Mouse (Mus musculus) liver, adult (tissue): Measurements from ENCODE around the gene Meiob.

Source experiments
- GATA4 ChIP-seq: IDR thresholded peaks from 2 replicates; pipeline ENCODE4 v1.6.1; 2014; ENCODE audit warnings: mild to moderate bottlenecking, low read length; ENCODE audit not compliant: insufficient replicate concordance

The Meiob gene

GRCm38 (mm10) chr17:24803952-24804951 is at the start of gene Meiob:
TSS of gene Meiob (plus strand) at chr17:24804289.
- TF ChIP-seq GATA4, result no peak

GRCm38 (mm10) chr17:24757394-24757793 is 46.7 kb upstream of the Meiob start:
- TF ChIP-seq GATA4, result no peak

DNA sequence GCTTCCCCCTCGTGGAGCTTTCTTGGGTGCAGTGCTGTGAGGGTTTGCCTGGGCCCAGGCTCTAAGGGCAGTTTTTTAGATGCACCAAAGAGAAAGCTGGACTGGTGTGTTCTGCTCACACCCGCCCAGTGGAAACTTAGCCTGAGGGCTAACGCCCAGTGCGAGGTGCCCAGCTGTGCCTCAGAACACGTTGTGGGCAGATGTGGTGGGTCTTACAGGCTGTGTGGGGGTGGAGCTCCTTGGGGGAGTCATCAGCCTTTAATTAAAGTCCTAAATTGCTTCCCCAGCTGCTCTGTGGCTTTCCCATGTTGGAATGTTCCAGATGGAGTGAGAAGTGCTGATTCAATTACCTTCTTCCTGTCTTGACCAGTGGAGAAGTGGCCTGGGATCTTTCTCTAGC is 43.0 kb upstream of the Meiob start:
- no peak for TF ChIP-seq GATA4

- TF ChIP-seq GATA4, result no peak
These were observed 38.8 kb upstream of the Meiob start for GRCm38 (mm10) chr17:24765016-24765905.

DNA sequence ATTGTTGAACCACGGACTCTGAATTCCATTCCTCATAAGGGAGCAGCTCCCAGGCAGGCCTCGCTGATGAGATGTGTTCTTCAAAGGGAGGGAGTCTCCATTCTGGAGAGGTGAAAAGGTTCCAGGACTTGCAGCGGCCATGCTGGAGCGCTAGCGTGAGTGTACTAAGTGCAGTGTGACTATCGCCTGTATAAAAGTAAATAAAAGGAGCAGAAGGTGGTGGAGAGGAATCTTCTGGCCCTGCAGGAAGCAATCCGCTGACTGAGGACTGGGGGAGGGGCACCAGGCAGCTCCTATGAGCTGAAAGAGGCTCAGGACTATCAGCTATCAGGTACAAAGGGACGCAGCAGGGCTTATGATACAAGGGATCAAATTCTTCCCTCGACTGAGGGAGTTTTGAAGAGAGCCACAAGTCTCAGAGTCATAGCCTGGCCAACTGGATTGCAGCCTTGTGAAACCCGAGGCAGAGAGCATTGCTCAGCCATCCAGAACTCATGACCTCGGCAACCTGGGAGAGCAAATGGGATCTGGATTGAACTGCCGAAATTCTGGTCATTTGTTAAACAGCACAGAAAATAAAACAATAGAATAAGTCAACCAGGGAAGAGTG is 37.7 kb upstream of the Meiob start:
- TF ChIP-seq GATA4, result no peak

GRCm38 (mm10) chr17:24769146-24769545 is 34.9 kb upstream of the Meiob start:
- TF ChIP-seq GATA4, result no peak

DNA sequence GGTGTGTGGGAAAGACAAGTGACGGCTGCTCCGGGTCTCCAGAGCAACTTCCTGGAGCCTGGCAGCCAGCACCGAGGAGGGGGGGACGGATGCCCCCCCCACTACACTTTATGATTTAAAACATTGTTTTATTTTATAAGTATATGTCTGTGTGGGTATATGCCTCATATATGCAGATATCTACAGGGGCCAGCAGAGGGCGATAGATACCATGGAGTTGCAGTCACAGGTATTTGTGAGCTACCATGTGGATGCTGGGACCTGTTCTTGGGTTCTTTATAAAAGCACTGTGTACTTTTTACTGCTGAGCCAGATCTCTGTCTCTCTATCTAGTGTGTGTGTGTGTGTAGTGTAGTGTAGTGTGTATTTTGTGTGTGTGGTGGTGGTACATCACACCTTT is 30.8 kb upstream of the Meiob start:
- no peak for TF ChIP-seq GATA4

- TF ChIP-seq GATA4, result no peak
These were observed 28.9 kb upstream of the Meiob start for GRCm38 (mm10) chr17:24775173-24775572.

DNA sequence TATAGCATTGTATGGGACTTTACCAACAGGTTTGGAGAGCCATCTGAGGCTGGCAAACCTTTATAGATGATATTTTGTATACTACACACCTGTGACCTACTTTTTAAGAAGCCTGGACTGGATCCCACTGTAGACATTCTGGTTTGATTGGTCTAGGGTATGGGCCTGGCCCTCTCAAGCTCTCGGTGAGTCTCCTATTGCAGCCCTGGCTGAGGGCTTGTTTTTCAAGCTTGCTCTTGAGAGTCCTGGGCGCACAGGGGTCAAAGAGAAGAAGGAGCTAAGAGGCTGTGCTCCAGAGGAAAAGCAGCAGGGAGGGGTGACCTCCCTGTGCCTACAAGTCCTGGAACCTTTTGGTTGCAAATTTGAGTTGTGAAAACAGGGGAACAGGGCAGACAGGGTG is 27.0 kb upstream of the Meiob start:
- TF ChIP-seq GATA4, result no peak

- no peak for TF ChIP-seq GATA4
These were observed 23.3 kb upstream of the Meiob start for GRCm38 (mm10) chr17:24780821-24781220.

DNA sequence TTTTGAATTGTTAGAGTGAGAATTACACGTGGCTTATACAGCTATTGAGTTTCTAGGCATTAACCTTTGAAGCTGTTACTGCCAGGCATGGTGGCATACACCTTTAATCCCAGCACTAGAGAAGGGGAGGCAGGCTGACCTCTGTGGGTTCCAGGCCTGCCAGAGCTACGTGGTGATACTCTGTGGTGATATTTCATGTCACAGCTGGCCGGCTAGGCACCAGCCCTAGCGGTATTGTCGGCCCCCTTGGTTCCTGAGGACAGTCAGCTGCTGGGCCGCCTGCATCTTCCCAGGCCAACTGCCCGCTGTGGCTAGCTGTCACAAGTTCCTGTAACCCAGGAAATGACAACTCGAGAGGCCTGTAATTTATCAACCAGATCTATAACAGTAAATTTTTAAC is 11.9 kb upstream of the Meiob start:
- TF ChIP-seq GATA4, result no peak

DNA sequence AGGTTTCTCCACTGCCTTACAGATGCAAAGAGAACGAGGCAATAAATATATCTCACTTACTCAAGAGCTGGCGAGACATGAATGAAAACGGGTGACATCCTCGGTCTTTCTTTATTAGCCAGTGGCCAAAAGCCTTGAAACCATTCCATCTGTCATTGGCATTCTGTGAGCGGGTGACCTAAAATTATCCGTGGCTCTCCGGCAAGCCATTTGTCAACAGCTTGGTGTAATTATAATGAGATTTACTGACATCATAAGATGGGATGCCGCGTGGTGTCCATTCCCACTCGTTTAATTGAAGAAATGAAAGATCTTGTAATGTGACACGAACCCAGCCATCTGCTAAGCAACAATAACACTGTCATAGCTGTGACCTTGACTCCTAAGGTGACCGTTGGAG is 9.3 kb upstream of the Meiob start:
- no peak for TF ChIP-seq GATA4

- no peak for TF ChIP-seq GATA4
These were observed 7.1 kb upstream of the Meiob start for GRCm38 (mm10) chr17:24796969-24797368.

- TF ChIP-seq GATA4, result no peak
These were observed 5.9 kb upstream of the Meiob start for GRCm38 (mm10) chr17:24798229-24798628.

DNA sequence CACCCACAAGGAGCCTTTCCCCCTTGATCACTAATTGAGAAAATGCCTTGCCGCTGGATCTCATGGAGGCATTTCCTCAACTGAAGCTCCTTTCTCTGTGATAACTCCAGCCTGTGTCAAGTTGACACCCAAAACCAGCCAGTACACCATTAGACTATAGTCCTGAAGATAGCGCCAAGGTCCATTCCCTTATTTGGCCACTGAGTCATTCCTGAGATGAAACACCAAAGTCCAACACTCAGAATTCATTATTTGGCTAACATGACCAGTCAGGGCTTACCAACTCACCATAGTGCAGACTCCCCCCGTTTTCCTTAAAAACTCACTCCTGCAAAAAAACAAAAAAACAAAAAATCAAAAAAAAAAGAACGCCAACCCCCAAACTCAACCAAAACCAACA is 4.6 kb upstream of the Meiob start:
- TF ChIP-seq GATA4, result no peak
